19 mouse cellular contexts compared by ENCODE assay signal in genomic region chr9:67034677-67035076, GRCm38 (mm10). TPM values are rescaled to one million over a fixed set of nuclear protein-coding genes. Genes with fewer than 3 reads are reported as not detected.
DNase-seq lines count a peak whose midpoint lies in the region; ATAC-seq and TF ChIP-seq lines count a peak whose summit lies in the region.
"Had no signal": no experiment of that assay in that cellular context is flagged by ENCODE, and none has a peak within 500 bp of the region (broad histone marks: within the 10 kb centered on the region; RNA-seq: fewer than 3 reads in every experiment).

No protein-coding gene starts in this region.

- no peaks in the 10 kb centered on the region for H3K9me3 ChIP-seq in kidney, postnatal 0 days (replicated peaks; ENCODE audit: low read length)
- 0 out of 2 replicates have a peak, but pooled peaks cover 6% of the 10 kb centered on the region for H3K9me3 ChIP-seq in midbrain, postnatal 0 days (ENCODE audit: low read length)
- peaks cover 7% of the 10 kb centered on the region; the same call in 1 of the 2 replicates for H3K9me3 ChIP-seq in midbrain, embryonic 13.5 days

- no peak overlapping the region for H3K4me2 ChIP-seq in kidney, postnatal 0 days (ENCODE audit: low read length)
- no peak overlapping the region for H3K4me2 ChIP-seq in midbrain, postnatal 0 days (ENCODE audit: low read depth, low read length, poor library complexity, severe bottlenecking)
- H3K4me2 ChIP-seq in midbrain, embryonic 13.5 days (replicated peaks), result no peak overlapping the region
- H3K4me2 ChIP-seq: heart, embryonic 11.5 days; liver, embryonic 15.5 days; midbrain, embryonic 15.5 days had no signal

- 97% methylated on average over 4 of the region's 4 CpGs for WGBS in kidney, postnatal 0 days
- 95% methylated on average over 4 of the region's 4 CpGs for WGBS in midbrain, postnatal 0 days
- WGBS in midbrain, embryonic 13.5 days, result 91% methylated on average over 4 of the region's 4 CpGs

- H3K9ac ChIP-seq in kidney, postnatal 0 days (ENCODE audit: low read depth, low read length), result no peak overlapping the region
- no peak overlapping the region for H3K9ac ChIP-seq in midbrain, postnatal 0 days (replicated peaks; ENCODE audit: low read length, poor library complexity, severe bottlenecking)
- no peak overlapping the region for H3K9ac ChIP-seq in midbrain, embryonic 13.5 days (replicated peaks)
- H3K9ac ChIP-seq: liver, embryonic 15.5 days; midbrain, embryonic 15.5 days had no signal

- no peak overlapping the region for H3K27ac ChIP-seq in kidney, postnatal 0 days
- H3K27ac ChIP-seq in midbrain, postnatal 0 days (ENCODE audit: low read depth, low read length), result no peak overlapping the region
- no peak overlapping the region for H3K27ac ChIP-seq in midbrain, embryonic 13.5 days
- H3K27ac ChIP-seq: liver, embryonic 15.5 days; midbrain, embryonic 15.5 days had no signal

- H3K4me1 ChIP-seq in kidney, postnatal 0 days (replicated peaks; ENCODE audit: insufficient read depth, low read length), result peaks cover 12% of the 10 kb centered on the region
- no peaks in the 10 kb centered on the region for H3K4me1 ChIP-seq in midbrain, postnatal 0 days (ENCODE audit: insufficient read depth, low read length)
- peaks cover 6% of the 10 kb centered on the region for H3K4me1 ChIP-seq in midbrain, embryonic 13.5 days (replicated peaks)

- peaks cover 68% of the 10 kb centered on the region for H3K36me3 ChIP-seq in kidney, postnatal 0 days (ENCODE audit: insufficient read depth, low read length)
- H3K36me3 ChIP-seq in midbrain, postnatal 0 days (ENCODE audit: insufficient read depth, low read length), result peaks cover 59% of the 10 kb centered on the region
- H3K36me3 ChIP-seq in midbrain, embryonic 13.5 days, result peaks cover 65% of the 10 kb centered on the region

- peak; percentile 47; the same call in 1 of the 2 replicates for TF ChIP-seq CTCF in kidney, postnatal 0 days (IDR thresholded peaks at IDR 0.05; ENCODE audit: low read depth)
- peak; percentile 53 for TF ChIP-seq CTCF in midbrain, postnatal 0 days (IDR thresholded peaks at IDR 0.05)

- DNase-seq in kidney, postnatal 0 days (ENCODE audit: low spot score), result no peak
- no peak for DNase-seq in kidney, postnatal 10 days
- DNase-seq in midbrain, postnatal 0 days (ENCODE audit: low spot score), result no peak
- peak; percentile 8 for DNase-seq in T-cell, adult 2 months (ENCODE audit: low spot score)
- DNase-seq in urinary bladder, postnatal 25 days (ENCODE audit: low spot score), result no peak
- DNase-seq: adrenal gland, postnatal 25 days; cerebellum, adult 9-10 months; gastrocnemius, postnatal 25 days; heart, postnatal 4 days; kidney, postnatal 14 days; right cerebral cortex, postnatal 25 days; thymus, adult 2 months had no signal

- no peak overlapping the region for H3K4me3 ChIP-seq in kidney, postnatal 0 days (replicated peaks; ENCODE audit: low read depth, low read length)
- H3K4me3 ChIP-seq in midbrain, postnatal 0 days (ENCODE audit: low read depth, low read length), result no peak overlapping the region
- no peak overlapping the region for H3K4me3 ChIP-seq in midbrain, embryonic 13.5 days (replicated peaks)
- H3K4me3 ChIP-seq: liver, embryonic 15.5 days; midbrain, embryonic 15.5 days had no signal

- no peak for ATAC-seq in kidney, postnatal 0 days (replicated peaks; ENCODE audit: low FRiP score, low read depth)
- no peak for ATAC-seq in midbrain, postnatal 0 days (ENCODE audit: low FRiP score)
- ATAC-seq in midbrain, embryonic 13.5 days, result no peak
- ATAC-seq in frontal cortex, adult (ENCODE audit: low TSS enrichment), result no peak
- ATAC-seq: forebrain, embryonic 16.5 days; inflammation-experienced regulatory T-cells, adult 6 months; midbrain, embryonic 15.5 days had no signal

- H3K27me3 ChIP-seq in kidney, postnatal 0 days (ENCODE audit: insufficient read depth, low read length), result no peaks in the 10 kb centered on the region
- H3K27me3 ChIP-seq in midbrain, postnatal 0 days (ENCODE audit: insufficient read depth, low read length), result no peaks in the 10 kb centered on the region
- no peaks in the 10 kb centered on the region for H3K27me3 ChIP-seq in midbrain, embryonic 13.5 days
- H3K27me3 ChIP-seq: liver, embryonic 15.5 days; midbrain, embryonic 15.5 days had no signal

RNA-seq across cellular contexts. Expression of gene Tpm1, which starts 14.5 kb away (rescaled TPM):
- polyA plus RNA-seq in kidney, postnatal 0 days (2015; fragmentation: Nextera tagmentation; extraction: Ambion mirVana), result 577 and 637 TPM in 2 replicates
- 124 and 147 TPM in 2 replicates for total RNA-seq in midbrain, postnatal 0 days (2014; rRNA removed)
- 162 and 177 TPM in 2 replicates for polyA plus RNA-seq in midbrain, postnatal 0 days (2015; fragmentation: Nextera tagmentation; extraction: Ambion mirVana)
- polyA plus RNA-seq in midbrain, embryonic 13.5 days (2015; fragmentation: Nextera tagmentation; extraction: Ambion mirVana), result 115 and 118 TPM in 2 replicates

RNA-seq across cellular contexts. Expression of gene Lactb, which starts 59.4 kb away (rescaled TPM):
- 29.2 and 33.6 TPM in 2 replicates for polyA plus RNA-seq in kidney, postnatal 0 days (2015; fragmentation: Nextera tagmentation; extraction: Ambion mirVana)
- 18.6 and 18.8 TPM in 2 replicates for total RNA-seq in midbrain, postnatal 0 days (2014; rRNA removed)
- polyA plus RNA-seq in midbrain, postnatal 0 days (2015; fragmentation: Nextera tagmentation; extraction: Ambion mirVana), result 9.6 and 12.9 TPM in 2 replicates
- polyA plus RNA-seq in midbrain, embryonic 13.5 days (2015; fragmentation: Nextera tagmentation; extraction: Ambion mirVana), result 9.8 and 10.8 TPM in 2 replicates
